Comparison of ENCODE assay signal across 8 mouse cellular contexts in genomic region chr5:34574721-34575120, GRCm38 (mm10). TPM values are rescaled to one million over a fixed set of nuclear protein-coding genes. Genes with fewer than 3 reads are reported as not detected.
DNase-seq lines count a peak whose midpoint lies in the region; ATAC-seq lines count a peak whose summit lies in the region.

No protein-coding gene starts in this region.

- peaks cover 11% of the 10 kb centered on the region for H3K4me1 ChIP-seq in forebrain, embryonic 14.5 days (ENCODE audit: control insufficient read depth, insufficient read depth, low read length)
- peaks cover 79% of the 10 kb centered on the region for H3K4me1 ChIP-seq in liver, embryonic 12.5 days

- H3K27me3 ChIP-seq in forebrain, embryonic 14.5 days (replicated peaks; ENCODE audit: control insufficient read depth, insufficient read depth, low read length) = no peaks in the 10 kb centered on the region
- H3K27me3 ChIP-seq in liver, embryonic 12.5 days (replicated peaks) = no peaks in the 10 kb centered on the region
- H3K27me3 ChIP-seq in splenic B cell, adult 2 months (ENCODE audit: control insufficient read depth, insufficient read depth, low read length, poor library complexity, severe bottlenecking) = no peaks in the 10 kb centered on the region

- H3K4me3 ChIP-seq in forebrain, embryonic 14.5 days (ENCODE audit: low read depth, low read length) = peak overlapping the region; percentile 98
- peak overlapping the region; percentile 94 for H3K4me3 ChIP-seq in liver, embryonic 12.5 days

- 40% methylated on average over 10 of the region's 10 CpGs for WGBS in forebrain, embryonic 14.5 days
- 14% methylated on average over 10 of the region's 10 CpGs for WGBS in liver, embryonic 12.5 days (ENCODE audit: insufficient replicate concordance)

- H3K27ac ChIP-seq in forebrain, embryonic 14.5 days (ENCODE audit: low read depth, low read length) = no peak overlapping the region
- H3K27ac ChIP-seq in liver, embryonic 12.5 days = peak overlapping the region; percentile 97

- DNase-seq in embryo, embryonic 10.5 days (ENCODE audit: low spot score) = peak; percentile 24
- DNase-seq in embryo, embryonic 10 days (ENCODE audit: low spot score) = no peak
- peak; percentile 77 for DNase-seq in 416B (ENCODE audit: low read depth)
- no peak for DNase-seq in forebrain, embryonic 14.5 days (ENCODE audit: low spot score)
- peak; percentile 69 for DNase-seq in splenic B cell, adult 2 months (ENCODE audit: low read depth, low spot score)
- DNase-seq in testis, postnatal 14 days (ENCODE audit: low spot score) = no peak
- DNase-seq in c-Kit-positive CD71-positive TER-119-positive erythroid progenitor cells, embryonic 14.5 days (ENCODE audit: low spot score) = no peak

- ATAC-seq in forebrain, embryonic 14.5 days = no peak
- no peak for ATAC-seq in liver, embryonic 12.5 days

- peak overlapping the region; percentile 97 for H3K9ac ChIP-seq in forebrain, embryonic 14.5 days (ENCODE audit: low read length)
- peak overlapping the region; percentile 97 for H3K9ac ChIP-seq in liver, embryonic 12.5 days

- peak overlapping the region; percentile 81 for H3K4me2 ChIP-seq in forebrain, embryonic 14.5 days (ENCODE audit: low read length)
- H3K4me2 ChIP-seq in liver, embryonic 12.5 days = peak overlapping the region; percentile 88

- H3K9me3 ChIP-seq in forebrain, embryonic 14.5 days (replicated peaks; ENCODE audit: control insufficient read depth, low read length) = no peaks in the 10 kb centered on the region
- no peaks in the 10 kb centered on the region for H3K9me3 ChIP-seq in liver, embryonic 12.5 days (replicated peaks)

- H3K36me3 ChIP-seq in forebrain, embryonic 14.5 days (ENCODE audit: control insufficient read depth, insufficient read depth, low read length) = no peaks in the 10 kb centered on the region; the same call in 1 of the 2 replicates
- peaks cover 30% of the 10 kb centered on the region for H3K36me3 ChIP-seq in liver, embryonic 12.5 days
- H3K36me3 ChIP-seq in splenic B cell, adult 2 months (ENCODE audit: control insufficient read depth, insufficient read depth, low read length, poor library complexity, severe bottlenecking) = no peaks in the 10 kb centered on the region

RNA-seq across cellular contexts. Expression of gene Add1, which starts 1.3 kb away (rescaled TPM):
- 166 and 196 TPM in 2 replicates for polyA plus RNA-seq in forebrain, embryonic 14.5 days (2014; fragmentation: Nextera tagmentation; extraction: Ambion mirVana)
- 164 and 166 TPM in 2 replicates for polyA plus RNA-seq in liver, embryonic 12.5 days (2016; fragmentation: Nextera tagmentation; extraction: Ambion mirVana)

RNA-seq across cellular contexts. Expression of gene Sh3bp2, which starts 49.1 kb away (rescaled TPM):
- 18.8 and 27.8 TPM in 2 replicates for polyA plus RNA-seq in forebrain, embryonic 14.5 days (2014; fragmentation: Nextera tagmentation; extraction: Ambion mirVana)
- 4.0 and 5.0 TPM in 2 replicates for polyA plus RNA-seq in liver, embryonic 12.5 days (2016; fragmentation: Nextera tagmentation; extraction: Ambion mirVana)

Comparison
In these comparisons a context has a peak if more than half of its experiments do, and no peak if none do; other contexts are left out.
1. DNase-seq: peak in embryo, embryonic 10.5 days (single experiment), 416B (single experiment) and splenic B cell, adult 2 months (single experiment); none in embryo, embryonic 10 days (single experiment), forebrain, embryonic 14.5 days (single experiment), testis, postnatal 14 days (single experiment) and c-Kit-positive CD71-positive TER-119-positive erythroid progenitor cells, embryonic 14.5 days (single experiment).